Mouse (Mus musculus): Measurements from ENCODE around the gene Taf15. TPM values are rescaled to one million over a fixed set of nuclear protein-coding genes. Genes with fewer than 3 reads are reported as not detected.

Gene Taf15
- total and polyA plus RNA-seq, 3 experiments, result 31.8 to 236 TPM; not detected in 1

DNA sequence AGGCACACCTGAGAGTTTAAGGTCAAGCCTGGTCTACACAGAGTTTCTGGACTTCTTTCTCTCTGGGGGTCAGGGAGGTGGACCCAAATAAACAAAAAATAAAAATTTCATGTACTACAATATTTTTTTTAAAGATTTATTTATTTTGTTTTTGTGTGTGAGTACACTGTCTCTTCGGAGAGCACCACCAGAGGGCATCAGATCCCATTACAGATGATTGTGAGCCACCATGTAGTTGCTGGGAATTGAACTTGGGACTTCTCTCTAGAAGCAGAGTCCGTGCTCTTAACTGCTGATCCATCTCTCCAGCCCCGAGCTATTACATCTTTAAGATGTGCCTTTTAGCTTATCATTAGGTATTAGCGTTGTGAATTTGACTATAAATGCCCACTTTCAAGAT is 18.6 kb downstream of the Taf15 start:
- H3K27me3 ChIP-seq (ENCODE audit: control insufficient read depth in 1 of 2, insufficient read depth in 2 of 2, low read length in 2 of 2), result no peaks in the 10 kb centered on the region
- H3K9me3 ChIP-seq (replicated peaks; ENCODE audit: insufficient read depth, low read length), result no peaks in the 10 kb centered on the region
- H3K27ac ChIP-seq (ENCODE audit: control insufficient read depth, low read depth, low read length), result no peak overlapping the region
- H3K36me3 ChIP-seq (ENCODE audit: control insufficient read depth in 1 of 2, insufficient read depth in 2 of 2, low read length in 2 of 2), result peaks cover 36 to 71% of the 10 kb centered on the region in 2 experiments
- DNase-seq (ENCODE audit: low read depth, low spot score), result peak; percentile 53
- H3K4me3 ChIP-seq (ENCODE audit: control insufficient read depth in 1 of 2, insufficient read depth in 1 of 2, low read depth in 2 of 2, low read length in 2 of 2), result no peak overlapping the region
- peaks cover 6 to 16% of the 10 kb centered on the region in 2 experiments for H3K4me1 ChIP-seq (ENCODE audit: control insufficient read depth in 1 of 2, insufficient read depth in 2 of 2, low read length in 2 of 2)
- TF ChIP-seq CTCF (IDR thresholded peaks at IDR 0.05 in 2 of 3, conservative IDR thresholded peaks at IDR 0.05 in 1 of 3; ENCODE audit: control insufficient read depth in 1 of 3, insufficient read depth in 1 of 3, low read depth in 2 of 3, low read length in 3 of 3, poor library complexity in 1 of 3, severe bottlenecking in 1 of 3) (peak in 2 of 3 experiments; percentile 30 to 43; a peak in 5 of 6 replicates), POLR2AphosphoS2 (IDR thresholded peaks at IDR 0.05; ENCODE audit: low read length) (0 out of 2 replicates have a peak, but pooled peaks have one; percentile 25), ZKSCAN1 (IDR thresholded peaks at IDR 0.05; ENCODE audit: low read depth, low read length) (no peak), NELFE (IDR thresholded peaks at IDR 0.05; ENCODE audit: low read depth, low read length) (no peak), TBP (IDR thresholded peaks at IDR 0.05; ENCODE audit: low read depth, low read length) (no peak)
- H3K79me2 ChIP-seq (ENCODE audit: control insufficient read depth, insufficient read depth, low read length, poor library complexity), result peaks cover 11% of the 10 kb centered on the region; the same call in 1 of the 2 replicates
- no peak overlapping the region for H3K9ac ChIP-seq (ENCODE audit: control insufficient read depth, low read depth, low read length, poor library complexity, severe bottlenecking)

DNA sequence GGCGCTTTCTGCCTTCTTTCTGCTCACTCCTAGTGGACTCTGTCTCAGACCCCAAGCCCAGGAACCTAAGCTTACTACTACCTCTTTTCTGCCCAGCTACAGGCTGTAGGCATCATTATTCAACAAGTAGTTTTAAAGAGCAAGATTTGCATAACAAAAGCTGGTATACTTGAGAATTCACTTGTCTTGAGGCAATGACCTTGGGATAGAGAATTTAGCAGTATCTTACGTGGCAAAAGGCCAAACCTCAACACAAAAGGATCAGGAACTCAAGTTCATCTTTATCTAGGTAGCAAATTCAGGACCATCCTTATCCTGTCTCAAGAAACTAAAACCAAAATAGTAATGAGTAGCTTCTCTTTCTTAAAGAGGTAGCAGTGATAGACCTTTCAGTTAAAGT is 22.7 kb downstream of the Taf15 start:
- H3K9ac ChIP-seq (ENCODE audit: control insufficient read depth, low read depth, low read length, poor library complexity, severe bottlenecking), result no peak overlapping the region
- H3K9me3 ChIP-seq (replicated peaks; ENCODE audit: insufficient read depth, low read length), result no peaks in the 10 kb centered on the region
- DNase-seq (ENCODE audit: low read depth, low spot score), result peak; percentile 65
- peaks cover 9% of the 10 kb centered on the region; the same call in 1 of the 2 replicates for H3K79me2 ChIP-seq (ENCODE audit: control insufficient read depth, insufficient read depth, low read length, poor library complexity)
- peaks cover 39 to 68% of the 10 kb centered on the region in 2 experiments for H3K36me3 ChIP-seq (ENCODE audit: control insufficient read depth in 1 of 2, insufficient read depth in 2 of 2, low read length in 2 of 2)
- H3K27me3 ChIP-seq (ENCODE audit: control insufficient read depth in 1 of 2, insufficient read depth in 2 of 2, low read length in 2 of 2), result no peaks in the 10 kb centered on the region
- H3K27ac ChIP-seq (ENCODE audit: control insufficient read depth, low read depth, low read length), result no peak overlapping the region
- no peak overlapping the region for H3K4me3 ChIP-seq (ENCODE audit: control insufficient read depth in 1 of 2, insufficient read depth in 1 of 2, low read depth in 2 of 2, low read length in 2 of 2)
- peaks cover 6 to 16% of the 10 kb centered on the region in 2 experiments for H3K4me1 ChIP-seq (ENCODE audit: control insufficient read depth in 1 of 2, insufficient read depth in 2 of 2, low read length in 2 of 2)
- TF ChIP-seq POLR2AphosphoS2 (IDR thresholded peaks at IDR 0.05; ENCODE audit: low read length) (peak; percentile 16; the same call in 1 of the 2 replicates), GATA1 (IDR thresholded peaks at IDR 0.05; ENCODE audit: low read depth, low read length) (peak; percentile 57; the same call in 1 of the 2 replicates), ETS1 (IDR thresholded peaks at IDR 0.05; ENCODE audit: low read depth, low read length) (peak; percentile 32; the same call in 1 of the 2 replicates), ELF1 (IDR thresholded peaks at IDR 0.05; ENCODE audit: low read depth, low read length) (no peak), KAT2A (conservative IDR thresholded peaks at IDR 0.05; ENCODE audit: low read depth, low read length) (no peak), EP300 (IDR thresholded peaks at IDR 0.05; ENCODE audit: low read depth in 1 of 2, low read length in 2 of 2) (peak; percentile 29 to 46; a peak in 2 of 4 replicates)

DNA sequence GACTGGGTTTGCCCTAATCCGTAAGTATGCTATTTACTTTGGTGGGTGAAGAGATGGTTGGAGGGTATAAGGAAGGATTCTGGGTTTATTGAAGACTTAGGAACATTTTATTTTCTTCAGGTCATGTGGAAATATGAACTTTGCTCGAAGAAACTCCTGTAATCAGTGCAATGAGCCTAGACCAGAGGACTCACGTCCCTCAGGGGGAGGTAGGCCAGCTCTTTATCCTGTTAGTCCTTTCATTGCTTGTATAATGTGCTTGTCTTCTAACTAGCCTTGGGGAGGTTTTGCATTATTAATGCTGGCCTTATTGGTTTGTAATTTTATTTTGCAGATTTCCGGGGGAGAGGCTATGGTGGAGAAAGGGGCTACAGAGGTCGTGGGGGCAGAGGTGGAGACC is 31.4 kb downstream of the Taf15 start:
- TF ChIP-seq MAX (IDR thresholded peaks at IDR 0.05; ENCODE audit: low read length) (no peak), UBTF (IDR thresholded peaks at IDR 0.05; ENCODE audit: borderline replicate concordance, insufficient read depth, low read depth, low read length) (no peak), MEF2A (IDR thresholded peaks at IDR 0.05; ENCODE audit: extremely low read depth, insufficient replicate concordance, low read depth, low read length, poor library complexity, severe bottlenecking) (no peak), GATA1 (IDR thresholded peaks at IDR 0.05; ENCODE audit: low read depth, low read length) (no peak), POLR2AphosphoS2 (IDR thresholded peaks at IDR 0.05; ENCODE audit: low read length) (no peak), CHD1 (IDR thresholded peaks at IDR 0.05; ENCODE audit: low read depth, low read length) (no peak), CTCF (IDR thresholded peaks at IDR 0.05 in 2 of 3, conservative IDR thresholded peaks at IDR 0.05 in 1 of 3; ENCODE audit: control insufficient read depth in 1 of 3, insufficient read depth in 1 of 3, low read depth in 2 of 3, low read length in 3 of 3, poor library complexity in 1 of 3, severe bottlenecking in 1 of 3) (no peak), MXI1 (IDR thresholded peaks at IDR 0.05; ENCODE audit: low read depth, low read length) (no peak)
- no peaks in the 10 kb centered on the region for H3K27me3 ChIP-seq (ENCODE audit: control insufficient read depth in 1 of 2, insufficient read depth in 2 of 2, low read length in 2 of 2)
- H3K9me3 ChIP-seq (replicated peaks; ENCODE audit: insufficient read depth, low read length), result no peaks in the 10 kb centered on the region
- H3K36me3 ChIP-seq (ENCODE audit: control insufficient read depth in 1 of 2, insufficient read depth in 2 of 2, low read length in 2 of 2), result peaks cover 3 to 65% of the 10 kb centered on the region in 2 experiments; a peak in 3 of 4 replicates
- DNase-seq (ENCODE audit: low read depth, low spot score), result no peak
- peaks cover 1% of the 10 kb centered on the region; the same call in 1 of the 2 replicates for H3K79me2 ChIP-seq (ENCODE audit: control insufficient read depth, insufficient read depth, low read length, poor library complexity)
- H3K4me3 ChIP-seq (ENCODE audit: control insufficient read depth in 1 of 2, insufficient read depth in 1 of 2, low read depth in 2 of 2, low read length in 2 of 2), result no peak overlapping the region
- H3K9ac ChIP-seq (ENCODE audit: control insufficient read depth, low read depth, low read length, poor library complexity, severe bottlenecking), result no peak overlapping the region
- H3K27ac ChIP-seq (ENCODE audit: control insufficient read depth, low read depth, low read length), result no peak overlapping the region
- H3K4me1 ChIP-seq (ENCODE audit: control insufficient read depth in 1 of 2, insufficient read depth in 2 of 2, low read length in 2 of 2), result no peaks in the 10 kb centered on the region

Data from MEL (cell line).